Mouse (Mus musculus) midbrain, postnatal 0 days (tissue): ENCODE measurements around the gene Ubfd1. TPM values are rescaled to one million over a fixed set of nuclear protein-coding genes. Genes with fewer than 3 reads are reported as not detected.

ENCODE experiments used
- ATAC-seq: fragments of 200-750 bp; cut with Nextera tagmentation; 2 replicates; pipeline ENCODE4 v1.8.0; 2017; ENCODE audit warnings: moderate number of reproducible peaks, mild to moderate bottlenecking, moderate TSS enrichment, moderate library complexity; ENCODE audit not compliant: low FRiP score
- DNase-seq: peaks from one replicate; pipeline ENCODE4 v3.0.0-alpha.2; 2015; ENCODE audit warnings: low spot score
- H3K27ac ChIP-seq: fragments of 300-500 bp; sonication (generic); 2 replicates; pipeline ENCODE4 v1.5.1; 2014; ENCODE audit warnings: low read depth, mild to moderate bottlenecking, low read length, mixed read lengths
- H3K27me3 ChIP-seq: fragments of 300-500 bp; sonication (generic); 2 replicates; pipeline ENCODE4 v1.6.1; 2014; ENCODE audit warnings: low read length, control low read depth, mixed read lengths; ENCODE audit not compliant: insufficient read depth
- H3K36me3 ChIP-seq: fragments of 300-500 bp; sonication (generic); 2 replicates; pipeline ENCODE4 v1.6.1; 2014; ENCODE audit warnings: low read length, control low read depth, mixed read lengths; ENCODE audit not compliant: insufficient read depth
- H3K4me1 ChIP-seq: fragments of 300-500 bp; sonication (generic); 2 replicates; pipeline ENCODE4 v1.6.1; 2014; ENCODE audit warnings: mild to moderate bottlenecking, control low read depth, antibody characterized with exemption, low read length, mixed read lengths; ENCODE audit not compliant: insufficient read depth
- H3K4me2 ChIP-seq: fragments of 300-500 bp; sonication (generic); 2 replicates; pipeline ENCODE4 v1.6.1; 2014; ENCODE audit warnings: low read depth, mild to moderate bottlenecking, low read length, mixed read lengths; ENCODE audit not compliant: poor library complexity, severe bottlenecking
- H3K4me3 ChIP-seq: fragments of 300-500 bp; sonication (generic); 2 replicates; pipeline ENCODE4 v1.5.1; 2014; ENCODE audit warnings: low read depth, mild to moderate bottlenecking, low read length, moderate library complexity
- H3K9ac ChIP-seq: fragments of 300-500 bp; sonication (generic); replicated peaks from 2 replicates; pipeline ENCODE4 v1.6.1; 2014; ENCODE audit warnings: mild to moderate bottlenecking, low read length, moderate library complexity, mixed read lengths; ENCODE audit not compliant: poor library complexity, severe bottlenecking
- H3K9me3 ChIP-seq: fragments of 300-500 bp; sonication (generic); 2 replicates; pipeline ENCODE4 v1.6.1; 2016; ENCODE audit warnings: low read length, control low read depth
- CTCF ChIP-seq: IDR thresholded peaks from 2 replicates; pipeline ENCODE4 v1.5.1; 2016; ENCODE audit warnings: antibody characterized with exemption, mild to moderate bottlenecking
- WGBS: fragments of 180-500 bp; shearing (Covaris S2); extraction: QIAGEN DNeasy Blood & Tissue Kit; methylation state at CpG from one replicate; pipeline ENCODE4 v1.1.7; 2014; 5-methylcytosine and 5-hydroxymethylcytosine counted together
- polyA plus RNA-seq: library from polyadenylated mRNA; unstranded; fragments of >200 nt; fragmentation: Nextera tagmentation; extraction: Ambion mirVana; gene quantifications from 2 replicates; pipeline ENCODE4 v1.2.1, GENCODE M21; 2015
- total RNA-seq: library from RNA; depleted of rRNA; stranded (reverse); fragments of >200 nt; gene quantifications from 2 replicates; pipeline ENCODE4 v1.2.3, GENCODE M21; 2014

Gene Ubfd1
- total and polyA plus RNA-seq, 2 experiments from 2014 or later: 69.0 to 124 TPM

- no peak for ATAC-seq
- no peak overlapping the region for H3K27ac ChIP-seq
- no peaks in the 10 kb centered on the region for H3K4me1 ChIP-seq
- no peak overlapping the region for H3K9ac ChIP-seq
- no peak overlapping the region for H3K4me2 ChIP-seq
- no peak for DNase-seq
- TF ChIP-seq CTCF: no peak
- H3K4me3 ChIP-seq: no peak overlapping the region
- no peaks in the 10 kb centered on the region for H3K27me3 ChIP-seq
- H3K36me3 ChIP-seq: peaks cover 25% of the 10 kb centered on the region
- H3K9me3 ChIP-seq: no peaks in the 10 kb centered on the region
- WGBS: 95% methylated on average over 9 of the region's 9 CpGs
Measured at GRCm38 (mm10) chr7:122048191-122048590, 18.8 kb upstream of the Ubfd1 start.

DNA sequence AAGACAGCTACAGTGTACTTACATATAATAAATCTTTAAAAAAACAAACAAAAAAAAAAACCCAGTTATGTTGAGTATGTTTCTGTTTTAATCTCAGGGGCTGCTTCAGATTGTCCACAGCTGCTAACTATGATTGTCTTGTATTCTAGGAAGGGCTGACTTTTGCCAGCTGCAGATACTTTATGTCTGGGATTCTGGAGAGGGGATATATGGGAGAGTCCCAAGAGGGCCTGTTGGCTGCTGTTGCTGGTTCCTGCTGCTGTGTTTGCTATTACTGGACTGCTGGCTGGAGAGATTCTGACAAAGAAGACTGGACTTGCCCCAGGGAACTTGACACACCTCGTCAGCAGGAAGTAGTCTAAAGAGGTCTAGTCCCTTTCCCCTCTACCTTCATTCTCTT lies 16.1 kb upstream of the Ubfd1 start:
- Histone ChIP-seq H3K4me2 (no peak overlapping the region), H3K4me3 (no peak overlapping the region), H3K9me3 (no peaks in the 10 kb centered on the region), H3K36me3 (peaks cover 28% of the 10 kb centered on the region), H3K27me3 (no peaks in the 10 kb centered on the region), H3K4me1 (no peaks in the 10 kb centered on the region), H3K27ac (no peak overlapping the region), H3K9ac (no peak overlapping the region)
- ATAC-seq (no peak), DNase-seq (no peak)
- WGBS: 86% methylated on average over 1 of the region's 1 CpGs
- TF ChIP-seq CTCF: no peak

- no peak for TF ChIP-seq CTCF
- H3K27ac ChIP-seq: no peak overlapping the region
- no peaks in the 10 kb centered on the region for H3K4me1 ChIP-seq
Measured at GRCm38 (mm10) chr7:122056633-122057032, 10.3 kb upstream of the Ubfd1 start.

DNA sequence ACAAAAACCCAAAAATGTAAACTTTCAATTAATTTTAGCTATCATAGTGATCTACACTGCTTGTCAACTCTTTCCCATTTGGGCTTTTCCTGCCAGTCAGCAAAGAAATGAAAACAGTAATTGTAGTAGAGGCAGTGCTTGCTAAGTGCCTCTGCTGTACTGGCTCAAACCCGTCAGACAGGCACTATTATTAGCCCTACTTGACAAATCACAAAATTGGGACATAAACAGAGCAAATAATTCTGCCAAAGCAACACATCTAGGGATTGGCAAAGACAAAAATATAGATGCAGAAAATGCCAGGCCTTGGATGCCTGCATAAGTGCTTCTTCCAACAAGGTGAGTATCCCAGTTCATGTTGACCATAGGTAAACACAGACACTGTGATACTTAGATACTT lies 1.3 kb upstream of the Ubfd1 start:
- Histone ChIP-seq H3K4me2 (no peak overlapping the region; the same call in 1 of the 2 replicates), H3K36me3 (peaks cover 9% of the 10 kb centered on the region), H3K4me3 (0 out of 2 replicates have a peak overlapping the region, but pooled peaks have one; percentile 99), H3K9me3 (no peaks in the 10 kb centered on the region), H3K9ac (no peak overlapping the region), H3K27ac (no peak overlapping the region), H3K4me1 (peaks cover 12% of the 10 kb centered on the region; the same call in 1 of the 2 replicates), H3K27me3 (no peaks in the 10 kb centered on the region)
- ATAC-seq (no peak), DNase-seq (no peak)
- WGBS: 82% methylated on average over 1 of the region's 1 CpGs
- no peak for TF ChIP-seq CTCF

More at GRCm38 (mm10) chr7:122056633-122057032, 10.3 kb upstream of the Ubfd1 start:
- ATAC-seq (no peak), DNase-seq (no peak)
- Histone ChIP-seq H3K9ac (no peak overlapping the region), H3K4me2 (no peak overlapping the region), H3K9me3 (no peaks in the 10 kb centered on the region), H3K36me3 (peaks cover 16% of the 10 kb centered on the region; the same call in 1 of the 2 replicates), H3K4me3 (no peak overlapping the region), H3K27me3 (no peaks in the 10 kb centered on the region)
- 93% methylated on average over 5 of the region's 5 CpGs for WGBS

DNA sequence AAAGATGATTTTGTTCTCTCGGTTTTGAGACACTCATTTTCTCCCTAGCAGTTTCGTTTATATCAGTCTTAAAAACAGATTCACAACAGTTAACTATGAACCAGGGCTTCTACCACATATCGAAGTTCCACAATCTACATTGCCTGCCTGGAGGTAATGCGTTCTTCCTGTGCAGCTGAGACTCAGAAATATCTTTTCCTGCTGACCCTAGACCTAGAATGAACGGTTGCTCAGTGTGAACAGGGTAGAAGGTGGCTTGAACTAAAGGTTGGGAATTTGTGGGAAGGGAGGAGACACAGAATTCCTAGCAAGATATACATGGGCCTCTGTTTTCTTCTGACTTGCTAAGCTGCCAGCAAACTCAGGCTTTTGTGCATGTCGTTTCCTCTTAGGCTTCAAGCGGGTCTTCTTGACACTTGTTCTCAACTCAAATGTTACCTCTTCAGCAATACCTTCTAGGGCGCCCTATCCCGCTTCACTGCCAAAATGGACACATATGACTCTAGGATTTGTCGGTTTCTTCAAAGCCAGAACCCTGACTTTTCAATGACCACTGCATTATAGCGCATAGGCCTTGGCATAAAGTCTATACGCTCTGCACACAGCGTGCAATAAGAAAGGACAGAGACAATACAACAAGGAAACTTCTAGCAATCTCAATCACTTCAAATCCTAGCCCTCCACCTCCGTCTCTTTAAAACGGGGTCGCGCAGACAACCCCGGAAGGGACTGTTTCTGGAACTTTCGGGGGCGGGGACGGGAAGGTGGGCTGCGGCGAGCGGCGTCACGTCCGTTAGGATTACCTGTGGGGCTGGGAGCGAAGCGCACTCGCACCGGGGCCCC lies 652 bp upstream of the Ubfd1 start:
- ATAC-seq (no peak), DNase-seq (no peak)
- H3K9me3 ChIP-seq: no peaks in the 10 kb centered on the region
- peak overlapping the region; percentile 99 for H3K4me3 ChIP-seq
- H3K27me3 ChIP-seq: no peaks in the 10 kb centered on the region
- peak overlapping the region; percentile 96 for H3K9ac ChIP-seq
- TF ChIP-seq CTCF: no peak
- H3K4me2 ChIP-seq: peak overlapping the region; percentile 82
- H3K4me1 ChIP-seq: peaks cover 12% of the 10 kb centered on the region; the same call in 1 of the 2 replicates
- H3K36me3 ChIP-seq: peaks cover 8% of the 10 kb centered on the region
- 19% methylated on average over 31 of the region's 31 CpGs for WGBS
- peak overlapping the region; percentile 93 for H3K27ac ChIP-seq
